Mouse (Mus musculus): ENCODE measurements around the gene Gm26602.

The Gm26602 gene

DNA sequence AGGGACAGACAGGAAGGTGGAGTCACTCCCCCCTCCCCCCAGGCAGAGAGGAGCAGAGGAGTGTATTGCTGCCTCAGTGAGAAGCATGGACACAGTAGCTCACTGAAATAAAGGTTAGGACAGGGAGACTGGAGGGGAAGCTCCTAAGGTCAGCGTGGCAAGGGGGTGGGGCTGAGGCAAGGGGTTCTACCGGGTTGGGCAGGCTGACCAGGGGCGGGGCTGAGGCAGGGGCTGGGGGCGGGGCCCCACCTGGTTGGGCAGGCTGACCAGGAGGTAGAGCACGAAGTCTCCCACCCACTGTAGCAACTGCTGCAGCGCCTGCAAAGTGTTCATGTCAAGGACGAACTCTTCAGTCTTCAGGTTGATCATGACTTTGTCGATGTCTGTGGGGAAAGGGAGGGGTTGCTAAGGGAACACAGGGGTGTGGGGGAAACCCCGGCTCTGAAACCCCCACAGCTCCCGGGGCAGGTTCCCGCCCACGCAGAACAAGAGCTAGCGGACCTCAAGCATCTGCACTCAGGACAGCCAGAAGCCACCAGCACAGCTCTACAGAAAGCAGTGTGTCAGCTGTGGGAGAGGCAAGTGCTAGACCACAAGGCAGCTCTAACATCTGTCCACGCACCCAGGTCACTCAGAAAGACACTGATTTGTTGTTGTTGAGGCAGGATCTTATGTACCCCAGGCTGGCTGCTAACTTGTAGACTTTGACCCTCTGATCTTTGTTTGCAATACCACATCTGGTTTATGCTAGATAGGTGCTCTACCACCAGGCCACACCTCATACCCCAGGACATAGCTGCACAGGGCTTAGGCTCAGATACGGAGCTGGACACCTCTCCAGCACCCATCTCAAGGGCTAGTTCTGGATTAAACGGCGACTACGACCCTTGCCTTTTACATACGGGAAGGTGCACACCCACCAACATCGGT, 13.1 kb upstream of the Gm26602 start:
- Histone ChIP-seq H3K27me3 (ENCODE audit: control insufficient read depth, insufficient read depth, low read length, poor library complexity, severe bottlenecking) (no peaks in the 10 kb centered on the region), H3K36me3 (ENCODE audit: control insufficient read depth, insufficient read depth, low read length, poor library complexity, severe bottlenecking) (no peaks in the 10 kb centered on the region; the same call in 1 of the 2 replicates)
- DNase-seq (ENCODE audit: low read depth, low spot score) = peak; percentile 63

DNA sequence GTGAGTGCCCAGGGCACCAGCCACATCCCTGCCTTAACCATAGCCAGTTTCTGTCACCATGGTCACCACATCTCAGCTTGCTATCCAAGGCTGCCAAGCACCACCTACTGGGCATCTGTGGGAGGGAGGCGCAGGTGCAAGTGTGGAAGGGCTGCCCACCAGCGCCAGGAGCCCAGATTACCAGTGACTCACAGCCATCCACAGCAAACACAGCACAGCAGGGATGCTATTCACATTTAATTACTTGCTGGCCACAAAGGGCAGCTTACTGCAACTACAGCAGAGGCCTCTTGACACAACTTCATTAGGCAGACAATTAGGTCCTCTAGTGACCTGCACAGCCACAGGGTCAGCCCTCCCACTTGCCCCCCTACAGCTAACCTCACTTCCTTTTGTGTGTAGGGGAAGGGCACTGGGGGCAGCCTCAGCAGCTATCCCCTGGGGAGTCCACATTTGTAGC, 9.7 kb upstream of the Gm26602 start:
- Histone ChIP-seq H3K27me3 (ENCODE audit: control insufficient read depth, insufficient read depth, low read length, poor library complexity, severe bottlenecking) (no peaks in the 10 kb centered on the region), H3K36me3 (ENCODE audit: control insufficient read depth, insufficient read depth, low read length, poor library complexity, severe bottlenecking) (peaks cover 7% of the 10 kb centered on the region)
- DNase-seq (ENCODE audit: low read depth, low spot score) = peak; percentile 40

GRCm38 (mm10) chr10:79906712-79907111, 3.9 kb upstream of the Gm26602 start:
- no peak for DNase-seq (ENCODE audit: low read depth, low spot score)
- H3K36me3 ChIP-seq (ENCODE audit: control insufficient read depth, insufficient read depth, low read length, poor library complexity, severe bottlenecking) = peaks cover 7% of the 10 kb centered on the region
- H3K27me3 ChIP-seq (ENCODE audit: control insufficient read depth, insufficient read depth, low read length, poor library complexity, severe bottlenecking) = no peaks in the 10 kb centered on the region

GRCm38 (mm10) chr10:79907415-79907814, 3.2 kb upstream of the Gm26602 start:
- no peaks in the 10 kb centered on the region for H3K27me3 ChIP-seq (ENCODE audit: control insufficient read depth, insufficient read depth, low read length, poor library complexity, severe bottlenecking)
- peaks cover 7% of the 10 kb centered on the region for H3K36me3 ChIP-seq (ENCODE audit: control insufficient read depth, insufficient read depth, low read length, poor library complexity, severe bottlenecking)
- DNase-seq (ENCODE audit: low read depth, low spot score) = no peak

DNA sequence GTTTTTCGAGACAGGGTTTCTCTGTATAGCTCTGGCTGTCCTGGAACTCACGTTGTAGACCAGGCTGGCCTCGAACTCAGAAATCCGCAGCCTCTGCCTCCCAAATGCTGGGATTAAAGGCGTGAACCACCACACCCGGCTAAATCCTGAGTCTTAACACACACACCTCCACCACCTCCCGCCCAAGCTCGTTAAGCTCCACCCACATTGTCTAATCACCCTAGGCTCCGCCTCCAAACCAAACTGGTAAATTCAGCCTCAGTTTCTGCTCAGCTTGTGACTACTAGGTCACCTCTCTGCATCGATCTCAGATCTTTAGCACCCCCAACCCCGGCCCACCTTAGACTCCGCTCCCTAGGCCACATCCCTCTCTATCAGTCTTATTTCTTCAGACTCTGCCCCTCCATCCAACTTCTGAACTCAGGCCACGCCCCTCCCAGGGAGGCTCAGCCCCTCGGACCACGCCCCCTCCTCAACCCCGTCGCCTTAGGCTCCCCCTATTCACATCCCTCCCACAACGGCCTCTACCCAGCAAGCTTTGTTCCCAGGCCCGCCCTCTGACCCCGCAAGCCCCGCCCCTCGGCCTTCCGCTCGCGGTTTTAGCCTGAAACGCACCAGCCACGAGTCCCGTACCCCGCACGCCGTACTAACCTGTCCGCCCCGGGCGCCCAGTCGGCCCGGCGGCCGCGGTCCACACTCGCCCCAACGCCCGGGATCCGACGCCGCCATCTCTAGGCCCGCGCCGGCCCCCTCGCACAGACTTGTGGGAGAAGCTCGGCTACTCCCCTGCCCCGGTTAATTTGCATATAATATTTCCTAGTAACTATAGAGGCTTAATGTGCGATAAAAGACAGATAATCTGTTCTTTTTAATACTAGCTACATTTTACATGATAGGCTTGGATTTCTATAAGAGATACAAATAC, 2.2 kb upstream of the Gm26602 start, which contains the start of gene Med16:
Gene Med16, minus strand, starts transcription at position 757 of the 925 bp plus-strand sequence.
- peaks cover 4% of the 10 kb centered on the region for H3K36me3 ChIP-seq (ENCODE audit: control insufficient read depth, insufficient read depth, low read length, poor library complexity, severe bottlenecking)
- no peaks in the 10 kb centered on the region for H3K27me3 ChIP-seq (ENCODE audit: control insufficient read depth, insufficient read depth, low read length, poor library complexity, severe bottlenecking)
- peak; percentile 98 for DNase-seq (ENCODE audit: low read depth, low spot score)

GRCm38 (mm10) chr10:79909092-79909922, 1.3 kb upstream of the Gm26602 start:
- Histone ChIP-seq H3K27me3 (ENCODE audit: control insufficient read depth, insufficient read depth, low read length, poor library complexity, severe bottlenecking) (no peaks in the 10 kb centered on the region), H3K36me3 (ENCODE audit: control insufficient read depth, insufficient read depth, low read length, poor library complexity, severe bottlenecking) (peaks cover 4% of the 10 kb centered on the region)
- no peak for DNase-seq (ENCODE audit: low read depth, low spot score)

GRCm38 (mm10) chr10:79912412-79912811, 1.8 kb downstream of the Gm26602 start:
- no peak for DNase-seq (ENCODE audit: low read depth, low spot score)
- no peaks in the 10 kb centered on the region for H3K27me3 ChIP-seq (ENCODE audit: control insufficient read depth, insufficient read depth, low read length, poor library complexity, severe bottlenecking)

DNA sequence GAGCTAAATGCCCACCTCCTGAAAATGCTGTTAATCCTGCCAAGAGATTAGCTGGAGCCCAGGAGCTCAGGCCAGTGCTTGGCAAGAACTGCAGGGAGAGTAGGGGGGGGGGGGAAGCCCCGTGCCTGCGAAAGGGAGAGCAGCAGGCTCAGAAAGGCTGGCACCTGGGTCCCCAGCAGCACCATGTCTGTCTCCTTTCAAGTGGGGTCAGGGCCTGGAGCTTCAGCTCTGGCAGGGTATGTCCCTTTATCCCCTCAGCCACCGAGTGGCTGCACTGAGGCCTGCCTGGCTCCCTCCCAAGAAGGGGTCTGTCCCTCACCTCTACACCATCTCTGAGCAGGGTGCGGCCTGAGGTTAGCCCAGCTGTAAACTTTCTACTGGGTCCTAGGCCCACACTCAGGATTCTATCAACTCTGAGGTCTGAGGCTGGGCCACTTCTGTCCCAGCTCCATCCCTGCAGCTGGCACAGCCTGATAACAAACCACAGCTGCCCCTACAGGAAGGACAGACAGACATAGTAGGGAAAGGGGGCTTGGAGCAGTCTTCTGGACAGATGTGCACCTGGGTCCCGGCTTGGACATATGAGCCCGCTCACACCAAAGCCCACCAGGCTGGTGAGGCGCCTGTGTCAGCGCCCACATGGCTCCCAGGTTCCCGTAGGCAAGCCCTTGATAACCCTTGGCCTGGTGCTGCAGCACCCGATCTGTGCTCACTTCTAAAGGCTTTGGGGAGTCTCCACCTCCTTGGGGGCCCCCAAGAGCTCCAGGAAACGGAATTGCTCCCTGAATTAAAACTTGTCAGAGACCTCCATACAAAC, 3.7 kb downstream of the Gm26602 start:
- DNase-seq (ENCODE audit: low read depth, low spot score) = no peak
- no peaks in the 10 kb centered on the region for H3K36me3 ChIP-seq (ENCODE audit: control insufficient read depth, insufficient read depth, low read length, poor library complexity, severe bottlenecking)
- H3K27me3 ChIP-seq (ENCODE audit: control insufficient read depth, insufficient read depth, low read length, poor library complexity, severe bottlenecking) = no peaks in the 10 kb centered on the region

More at GRCm38 (mm10) chr10:79912412-79912811, 1.8 kb downstream of the Gm26602 start:
- H3K36me3 ChIP-seq (ENCODE audit: control insufficient read depth, insufficient read depth, low read length, poor library complexity, severe bottlenecking) = no peaks in the 10 kb centered on the region

DNA sequence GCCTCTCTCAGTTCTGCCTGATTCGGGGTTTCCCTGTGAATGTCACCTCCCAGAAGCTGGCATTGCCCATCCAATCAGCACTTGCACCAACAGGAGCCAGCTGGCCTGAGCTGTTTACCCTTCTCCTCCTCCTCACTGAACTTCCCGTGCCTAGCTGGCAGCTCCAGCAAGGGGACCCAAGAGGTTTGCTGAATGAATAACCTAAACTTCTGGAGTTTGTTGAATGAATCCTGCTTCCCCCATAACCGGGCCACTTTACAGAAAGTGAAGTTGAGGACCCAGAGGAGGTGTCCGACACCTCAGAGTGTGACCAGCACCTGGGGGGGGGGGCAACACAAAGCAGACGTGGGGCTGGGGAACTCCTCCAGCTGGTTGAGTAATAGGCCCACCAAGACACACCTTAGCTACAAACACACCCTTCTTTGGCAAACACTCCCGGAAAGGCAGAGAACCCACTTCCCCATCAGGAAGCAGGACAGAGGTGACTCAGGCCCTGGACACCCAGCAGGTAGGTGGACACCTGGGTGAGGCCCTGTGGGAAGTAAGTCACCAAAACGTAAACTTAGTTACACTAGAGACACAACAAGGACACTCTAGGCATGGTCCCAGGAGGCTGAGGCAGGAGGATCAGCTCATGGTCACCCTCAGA, 4.4 kb downstream of the Gm26602 start:
- Histone ChIP-seq H3K27me3 (ENCODE audit: control insufficient read depth, insufficient read depth, low read length, poor library complexity, severe bottlenecking) (no peaks in the 10 kb centered on the region), H3K36me3 (ENCODE audit: control insufficient read depth, insufficient read depth, low read length, poor library complexity, severe bottlenecking) (no peaks in the 10 kb centered on the region)
- DNase-seq (ENCODE audit: low read depth, low spot score) = no peak

DNA sequence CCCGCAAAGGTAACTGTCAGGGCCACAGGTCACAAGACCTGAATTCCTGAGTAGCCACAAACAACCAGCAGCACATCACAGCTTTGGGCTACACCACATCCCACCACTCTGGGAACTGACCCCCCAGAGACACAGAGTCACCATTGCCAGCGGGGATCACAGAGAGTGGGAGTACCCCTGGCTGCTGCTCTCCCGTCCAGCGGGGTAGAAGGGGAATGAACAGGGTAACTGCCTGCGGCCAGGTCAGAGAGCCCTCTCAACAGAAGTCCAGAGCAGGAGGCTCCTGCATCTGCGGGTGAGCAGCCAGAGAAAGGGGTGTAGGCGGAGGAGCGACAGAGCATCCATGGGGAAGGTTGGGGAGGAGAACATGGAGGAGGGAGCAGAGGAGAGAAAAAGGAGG, 5.4 kb downstream of the Gm26602 start:
- H3K27me3 ChIP-seq (ENCODE audit: control insufficient read depth, insufficient read depth, low read length, poor library complexity, severe bottlenecking) = no peaks in the 10 kb centered on the region
- H3K36me3 ChIP-seq (ENCODE audit: control insufficient read depth, insufficient read depth, low read length, poor library complexity, severe bottlenecking) = no peaks in the 10 kb centered on the region
- no peak for DNase-seq (ENCODE audit: low read depth, low spot score)

DNA sequence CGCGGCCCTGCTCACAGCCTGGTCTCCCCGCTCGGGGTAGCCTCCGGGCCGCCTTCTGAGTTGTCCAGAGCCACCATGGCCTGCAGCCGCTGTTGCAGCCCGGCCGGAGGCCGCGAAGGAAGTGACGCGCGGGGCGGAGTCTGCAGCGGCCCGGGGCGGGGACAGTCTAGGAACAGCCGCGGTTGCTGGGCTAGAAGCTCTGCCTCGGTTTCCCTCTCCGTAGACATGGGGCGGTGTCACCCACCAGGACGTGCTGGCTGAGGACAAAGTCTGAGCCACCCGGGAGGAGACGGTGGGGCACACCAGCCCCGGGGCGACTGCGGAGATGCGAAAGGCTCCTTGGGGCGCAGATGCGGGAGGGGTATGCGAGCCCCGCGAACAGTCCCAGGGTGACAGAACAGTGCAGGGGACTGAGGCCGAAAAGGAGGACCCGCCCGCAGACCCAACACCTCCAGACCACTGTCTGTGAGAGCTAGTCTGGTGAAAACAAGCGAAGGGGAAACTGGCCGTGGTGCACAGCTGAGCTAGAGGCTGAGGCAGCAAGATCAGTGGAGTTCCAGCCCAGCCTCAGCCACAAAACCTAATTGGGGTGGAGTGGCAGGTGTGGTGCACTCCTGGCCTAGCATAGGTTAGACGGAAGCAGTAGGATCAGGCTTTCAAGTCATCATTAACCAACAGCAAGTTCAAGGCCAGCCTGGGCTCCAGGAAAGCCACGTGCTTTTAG, 6.3 kb downstream of the Gm26602 start, which contains the start of gene Kiss1r:
Gene Kiss1r, plus strand, starts transcription at position 164 of the 724 bp plus-strand sequence.
- no peaks in the 10 kb centered on the region for H3K27me3 ChIP-seq (ENCODE audit: control insufficient read depth, insufficient read depth, low read length, poor library complexity, severe bottlenecking)
- H3K36me3 ChIP-seq (ENCODE audit: control insufficient read depth, insufficient read depth, low read length, poor library complexity, severe bottlenecking) = no peaks in the 10 kb centered on the region
- DNase-seq (ENCODE audit: low read depth, low spot score) = peak; percentile 73

DNA sequence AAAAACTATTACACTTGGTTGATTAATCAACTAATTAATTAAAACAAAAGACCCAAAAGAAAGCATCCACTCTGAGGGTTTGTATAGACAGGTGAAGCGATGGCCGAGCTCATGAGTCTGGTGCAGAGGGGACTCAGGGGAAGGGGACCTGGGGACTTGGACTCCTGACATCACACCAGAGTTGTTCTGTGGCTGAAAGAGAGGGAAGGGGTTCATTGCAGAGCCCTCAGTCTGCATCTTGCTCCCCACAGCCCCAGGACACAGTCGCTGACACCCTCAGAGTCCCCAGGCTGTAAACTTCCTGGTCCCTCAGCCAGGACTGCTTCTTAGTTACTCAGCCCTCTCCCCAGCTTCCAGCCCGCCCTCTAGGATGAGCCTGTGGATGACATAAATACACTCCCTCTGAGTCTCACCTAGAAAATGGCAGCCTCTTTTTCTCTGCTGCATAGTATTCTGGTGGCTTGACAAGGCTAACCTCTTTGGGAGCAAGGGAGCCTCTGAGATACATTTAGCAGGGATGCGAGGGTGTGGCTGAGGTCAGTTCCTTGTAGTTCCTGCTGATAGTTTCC, 7.0 kb downstream of the Gm26602 start:
- no peaks in the 10 kb centered on the region for H3K27me3 ChIP-seq (ENCODE audit: control insufficient read depth, insufficient read depth, low read length, poor library complexity, severe bottlenecking)
- H3K36me3 ChIP-seq (ENCODE audit: control insufficient read depth, insufficient read depth, low read length, poor library complexity, severe bottlenecking) = no peaks in the 10 kb centered on the region
- no peak for DNase-seq (ENCODE audit: low read depth, low spot score)

Measured in splenic B cell, adult 2 months (primary cell).